Mouse (Mus musculus) heart, postnatal 0 days (tissue): ENCODE results near the gene Ntn4.

Experiments used
- CTCF ChIP-seq: IDR thresholded peaks from 2 replicates; pipeline ENCODE4 v1.5.1; 2016; ENCODE audit warnings: antibody characterized with exemption, control low read depth, low read depth
- EP300 ChIP-seq: IDR thresholded peaks from 2 replicates; pipeline ENCODE4 v1.6.1; 2016; ENCODE audit warnings: antibody characterized with exemption, low read depth

DNA sequence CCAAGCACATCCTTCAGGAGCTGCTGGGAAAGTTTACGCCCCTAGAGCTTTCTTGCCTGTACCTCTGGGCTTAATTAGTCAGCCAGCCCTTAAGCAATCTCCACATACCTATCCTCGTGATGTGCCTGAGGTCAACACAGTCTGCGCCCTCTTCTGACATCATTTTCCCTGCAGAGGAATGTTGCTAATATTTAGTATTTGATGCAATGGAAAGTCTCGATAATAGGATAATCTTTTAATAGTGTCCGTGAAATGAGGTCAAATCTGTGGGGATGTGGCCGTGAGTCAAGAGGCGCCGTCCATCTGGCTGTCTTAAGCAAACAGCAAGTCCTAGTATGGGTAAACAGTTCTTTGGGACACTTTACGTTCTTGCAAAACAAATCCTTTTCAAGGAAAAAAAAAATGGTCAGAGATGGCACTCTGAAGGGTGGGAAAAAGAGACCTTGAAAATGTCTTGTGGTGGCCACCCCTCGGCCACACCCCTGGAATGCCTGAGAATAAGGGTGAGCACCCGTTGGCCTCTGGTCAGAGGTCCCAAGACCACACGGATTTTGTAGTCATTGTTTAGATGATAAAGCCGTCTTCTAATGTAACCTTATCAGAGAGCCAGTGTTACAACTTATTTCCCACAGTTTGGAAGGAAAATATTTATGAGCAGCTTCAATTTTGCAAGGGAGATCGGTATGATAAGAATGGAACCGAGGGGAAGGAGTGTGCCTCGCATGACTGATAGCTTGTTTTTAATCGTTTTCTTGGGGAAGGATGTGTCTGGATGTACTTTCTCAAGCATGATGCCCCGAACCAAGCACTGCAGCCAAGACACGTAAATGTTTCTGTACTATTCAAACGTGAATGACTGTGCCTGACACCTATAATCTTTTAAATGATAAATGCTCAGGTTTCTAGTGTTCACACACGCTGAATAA is 109.0 kb downstream of the Ntn4 start:
- TF ChIP-seq EP300 = no peak
- TF ChIP-seq CTCF = no peak
